Mouse (Mus musculus) stomach, postnatal 0 days (tissue): ENCODE measurements around the gene 4930503B20Rik. TPM values are rescaled to one million over a fixed set of nuclear protein-coding genes. Genes with fewer than 3 reads are reported as not detected.

ENCODE experiments used
- ATAC-seq: fragments of 200-750 bp; cut with Nextera tagmentation; 2 replicates; pipeline ENCODE4 v1.8.0; 2017; ENCODE audit not compliant: low FRiP score, low TSS enrichment
- DNase-seq: peaks from one replicate; pipeline ENCODE4 v3.0.0-alpha.2; 2016; ENCODE audit warnings: low spot score
- H3K27ac ChIP-seq: fragments of 300-500 bp; sonication (generic); replicated peaks from 2 replicates; pipeline ENCODE4 v1.5.1; 2014; ENCODE audit warnings: mild to moderate bottlenecking, control low read depth
- H3K27me3 ChIP-seq: fragments of 300-500 bp; sonication (generic); 2 replicates; pipeline ENCODE4 v1.6.1; 2014; ENCODE audit warnings: low read length; ENCODE audit not compliant: control insufficient read depth, insufficient read depth
- H3K36me3 ChIP-seq: fragments of 300-500 bp; sonication (generic); 2 replicates; pipeline ENCODE4 v1.6.1; 2014; ENCODE audit warnings: low read length, mixed read lengths; ENCODE audit not compliant: control insufficient read depth, insufficient read depth
- H3K4me1 ChIP-seq: fragments of 300-500 bp; sonication (generic); replicated peaks from 2 replicates; pipeline ENCODE4 v1.6.1; 2014; ENCODE audit warnings: antibody characterized with exemption; ENCODE audit not compliant: control insufficient read depth, insufficient read depth
- H3K4me2 ChIP-seq: fragments of 300-500 bp; sonication (generic); replicated peaks from 2 replicates; pipeline ENCODE4 v1.6.1; 2014; ENCODE audit warnings: low read depth, mild to moderate bottlenecking, control low read depth, moderate library complexity
- H3K4me3 ChIP-seq: fragments of 300-500 bp; sonication (generic); 2 replicates; pipeline ENCODE4 v1.5.1; 2014; ENCODE audit warnings: low read depth, low read length, control low read depth
- H3K9ac ChIP-seq: fragments of 300-500 bp; sonication (generic); 2 replicates; pipeline ENCODE4 v1.6.1; 2014; ENCODE audit warnings: mild to moderate bottlenecking, low read length, control low read depth, mixed read lengths
- H3K9me3 ChIP-seq: fragments of 300-500 bp; sonication (generic); 2 replicates; pipeline ENCODE4 v1.6.1; 2016; ENCODE audit warnings: low read length; ENCODE audit not compliant: control insufficient read depth
- CTCF ChIP-seq: IDR thresholded peaks from 2 replicates; pipeline ENCODE4 v1.5.1; 2016; ENCODE audit warnings: antibody characterized with exemption, low read depth, mild to moderate bottlenecking, moderate library complexity
- EP300 ChIP-seq: optimal IDR thresholded peaks from 2 replicates; pipeline ENCODE3; 2016; ENCODE audit warnings: antibody characterized with exemption
- WGBS: fragments of 180-500 bp; shearing (Covaris S2); extraction: QIAGEN DNeasy Blood & Tissue Kit; methylation state at CpG from one replicate; pipeline ENCODE4 v1.1.7; 2014; 5-methylcytosine and 5-hydroxymethylcytosine counted together
- polyA plus RNA-seq: library from polyadenylated mRNA; unstranded; fragments of >200 nt; fragmentation: Nextera tagmentation; extraction: Ambion mirVana; gene quantifications from 2 replicates; pipeline ENCODE4 v1.2.1, GENCODE M21; 2015

The 4930503B20Rik gene
- polyA plus RNA-seq, 1 experiment from 2014 or later = not detected

GRCm38 (mm10) chr3:146676193-146676592 lies 25.1 kb upstream of the 4930503B20Rik start:
- Histone ChIP-seq H3K9ac (no peak overlapping the region), H3K36me3 (no peaks in the 10 kb centered on the region), H3K9me3 (no peaks in the 10 kb centered on the region), H3K4me2 (no peak overlapping the region), H3K4me3 (no peak overlapping the region), H3K4me1 (no peaks in the 10 kb centered on the region), H3K27me3 (no peaks in the 10 kb centered on the region), H3K27ac (no peak overlapping the region)
- ATAC-seq (no peak), DNase-seq (no peak)
- TF ChIP-seq EP300 = no peak
- TF ChIP-seq CTCF = no peak
- 85% methylated on average over 4 of the region's 4 CpGs for WGBS

GRCm38 (mm10) chr3:146675101-146675500 lies 24.0 kb upstream of the 4930503B20Rik start:
- Histone ChIP-seq H3K36me3 (no peaks in the 10 kb centered on the region), H3K4me3 (no peak overlapping the region), H3K4me2 (no peak overlapping the region), H3K27ac (no peak overlapping the region), H3K9ac (no peak overlapping the region), H3K4me1 (no peaks in the 10 kb centered on the region), H3K27me3 (no peaks in the 10 kb centered on the region), H3K9me3 (no peaks in the 10 kb centered on the region)
- TF ChIP-seq EP300 (no peak), CTCF (no peak)
- 82% methylated on average over 1 of the region's 1 CpGs for WGBS
- no peak for DNase-seq
- no peak for ATAC-seq

GRCm38 (mm10) chr3:146671121-146671520 lies 20.0 kb upstream of the 4930503B20Rik start:
- WGBS = 60% methylated on average over 2 of the region's 2 CpGs
- Histone ChIP-seq H3K9ac (no peak overlapping the region), H3K27me3 (no peaks in the 10 kb centered on the region), H3K9me3 (no peaks in the 10 kb centered on the region), H3K4me3 (no peak overlapping the region), H3K4me1 (no peaks in the 10 kb centered on the region), H3K4me2 (no peak overlapping the region), H3K27ac (no peak overlapping the region), H3K36me3 (no peaks in the 10 kb centered on the region)
- TF ChIP-seq CTCF (no peak), EP300 (no peak)
- ATAC-seq = no peak
- DNase-seq = no peak

- no peak overlapping the region for H3K4me2 ChIP-seq
- H3K4me1 ChIP-seq = no peaks in the 10 kb centered on the region
- H3K27me3 ChIP-seq = no peaks in the 10 kb centered on the region
- no peaks in the 10 kb centered on the region for H3K36me3 ChIP-seq
- DNase-seq = no peak
- ATAC-seq = no peak
- no peak overlapping the region for H3K27ac ChIP-seq
- no peak overlapping the region for H3K9ac ChIP-seq
- H3K9me3 ChIP-seq = no peaks in the 10 kb centered on the region
- 70% methylated on average over 7 of the region's 7 CpGs for WGBS
- no peak overlapping the region for H3K4me3 ChIP-seq
- TF ChIP-seq EP300 (no peak), CTCF (no peak)
These were observed 10.8 kb upstream of the 4930503B20Rik start for GRCm38 (mm10) chr3:146661907-146662306.

- DNase-seq = no peak
- Histone ChIP-seq H3K27me3 (no peaks in the 10 kb centered on the region), H3K36me3 (no peaks in the 10 kb centered on the region), H3K27ac (no peak overlapping the region), H3K9me3 (no peaks in the 10 kb centered on the region), H3K9ac (no peak overlapping the region), H3K4me3 (no peak overlapping the region), H3K4me2 (no peak overlapping the region), H3K4me1 (no peaks in the 10 kb centered on the region)
- no peak for ATAC-seq
- TF ChIP-seq CTCF (no peak), EP300 (no peak)
- 58% methylated on average over 6 of the region's 6 CpGs for WGBS
These were observed 9.9 kb upstream of the 4930503B20Rik start for GRCm38 (mm10) chr3:146661001-146661400.

GRCm38 (mm10) chr3:146659321-146659720 lies 8.2 kb upstream of the 4930503B20Rik start:
- no peak overlapping the region for H3K27ac ChIP-seq
- no peaks in the 10 kb centered on the region for H3K27me3 ChIP-seq
- no peaks in the 10 kb centered on the region for H3K9me3 ChIP-seq
- no peaks in the 10 kb centered on the region for H3K36me3 ChIP-seq
- no peak for ATAC-seq
- no peak overlapping the region for H3K4me2 ChIP-seq
- WGBS = 81% methylated on average over 5 of the region's 5 CpGs
- H3K4me1 ChIP-seq = no peaks in the 10 kb centered on the region
- no peak overlapping the region for H3K9ac ChIP-seq
- TF ChIP-seq CTCF = no peak
- no peak for TF ChIP-seq EP300
- DNase-seq = no peak
- H3K4me3 ChIP-seq = no peak overlapping the region
